Mouse (Mus musculus): ENCODE data around the gene Hoxa13.

Gene Hoxa13

DNA sequence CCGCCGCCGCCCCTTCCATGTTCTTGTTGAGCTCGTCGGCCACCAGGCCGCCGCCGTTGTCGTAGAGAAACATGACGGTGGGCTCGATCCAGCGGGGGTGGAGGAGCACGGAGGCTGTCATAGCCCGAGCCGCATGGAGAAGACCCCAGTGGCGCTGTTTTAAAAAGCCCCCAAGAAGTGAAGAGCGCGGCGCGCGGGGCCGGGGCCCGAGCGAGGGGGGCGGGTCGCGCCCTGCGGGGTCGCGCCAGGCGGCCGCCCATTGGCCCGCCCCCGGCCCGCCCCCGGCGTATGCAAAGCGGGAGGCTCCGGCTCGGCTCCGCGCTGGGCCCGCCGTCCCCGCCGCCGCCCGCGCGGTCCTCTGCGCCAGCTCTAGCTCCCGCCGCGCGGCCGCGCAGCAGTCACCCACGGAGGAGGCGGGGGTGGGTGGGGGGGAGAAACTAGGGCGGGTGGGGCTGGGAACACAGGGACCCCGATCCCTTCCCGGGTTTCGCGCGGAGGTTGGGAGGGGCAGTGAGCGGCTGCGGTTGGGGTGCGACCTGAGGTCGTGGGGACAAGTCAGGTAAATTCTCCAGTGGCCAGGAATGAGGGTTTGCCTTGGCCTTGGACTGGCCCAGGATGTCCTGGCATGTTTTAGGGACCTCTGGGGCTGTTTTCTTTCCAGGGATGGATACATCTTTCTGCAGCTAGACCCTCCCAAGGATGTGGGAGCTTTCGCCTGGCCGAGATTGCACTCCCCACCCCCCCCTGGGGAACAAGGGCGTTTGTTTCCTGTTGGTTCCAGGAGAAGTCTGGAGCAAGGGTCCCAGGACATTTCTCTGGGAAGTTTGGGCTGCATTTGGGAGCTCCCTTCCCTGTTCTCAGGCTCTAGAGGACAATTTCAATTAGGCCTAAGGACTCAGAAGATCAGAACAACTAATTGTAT, at the start of gene Hoxa13:
Hoxa13 (minus strand) TSS at position 227 of the 922 bp plus-strand sequence.
- CTCF ChIA-PET, result no interaction called here

- CTCF ChIA-PET, result no interaction called here
Observed at GRCm38 (mm10) chr6:52310366-52310765, 49.7 kb upstream of the Hoxa13 start.

GRCm38 (mm10) chr6:52309766-52310165, 49.1 kb upstream of the Hoxa13 start:
- CTCF ChIA-PET, result no interaction called here

GRCm38 (mm10) chr6:52305877-52306389, 45.3 kb upstream of the Hoxa13 start:
- CTCF ChIA-PET, result no interaction called here

DNA sequence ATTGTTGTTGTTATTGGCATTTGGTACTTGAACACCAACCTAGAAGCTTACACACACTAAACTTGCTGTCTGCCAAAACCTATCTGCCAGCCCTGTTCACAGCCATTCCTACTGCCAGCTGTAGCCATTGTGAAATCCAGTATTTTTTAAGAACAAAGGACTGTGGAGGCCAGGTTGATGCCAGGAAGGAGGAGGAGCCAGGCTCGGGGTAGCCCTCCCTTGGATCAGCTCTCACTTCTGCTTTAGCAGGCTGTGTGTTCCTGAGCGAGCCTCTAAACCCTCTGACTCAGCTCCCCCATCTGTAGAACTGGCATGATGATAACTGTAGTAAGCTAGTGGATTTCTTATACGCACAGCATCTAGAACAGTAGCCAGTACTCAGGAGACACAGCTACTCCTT, 42.7 kb upstream of the Hoxa13 start:
- CTCF ChIA-PET, result interaction anchor here (0.7 kb wide), 1 partner anchor 246 kb away, joined by 3 read pairs; no protein-coding TSS in a partner anchor

DNA sequence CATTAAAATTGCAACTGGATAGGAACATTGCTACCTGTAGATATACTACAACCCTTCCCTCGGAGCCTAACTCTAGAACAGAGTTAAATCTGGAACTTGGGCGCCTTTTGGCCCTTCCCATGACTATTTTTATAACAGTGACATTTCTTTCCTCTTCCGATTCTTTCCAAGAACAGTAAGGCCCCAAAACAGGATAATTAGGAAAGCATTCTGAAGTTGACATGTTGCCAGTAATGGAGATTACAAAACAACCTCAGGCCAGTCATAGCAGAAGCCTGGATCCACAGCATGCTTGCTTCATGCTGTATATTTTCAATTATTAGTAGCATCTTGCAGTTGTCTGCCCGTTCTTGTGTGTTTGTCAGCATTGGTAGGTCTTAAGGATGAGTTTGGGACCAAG, 40.1 kb upstream of the Hoxa13 start:
- CTCF ChIA-PET, result no interaction called here

- CTCF ChIA-PET, result no interaction called here
Observed at GRCm38 (mm10) chr6:52298511-52298910, 37.8 kb upstream of the Hoxa13 start.

DNA sequence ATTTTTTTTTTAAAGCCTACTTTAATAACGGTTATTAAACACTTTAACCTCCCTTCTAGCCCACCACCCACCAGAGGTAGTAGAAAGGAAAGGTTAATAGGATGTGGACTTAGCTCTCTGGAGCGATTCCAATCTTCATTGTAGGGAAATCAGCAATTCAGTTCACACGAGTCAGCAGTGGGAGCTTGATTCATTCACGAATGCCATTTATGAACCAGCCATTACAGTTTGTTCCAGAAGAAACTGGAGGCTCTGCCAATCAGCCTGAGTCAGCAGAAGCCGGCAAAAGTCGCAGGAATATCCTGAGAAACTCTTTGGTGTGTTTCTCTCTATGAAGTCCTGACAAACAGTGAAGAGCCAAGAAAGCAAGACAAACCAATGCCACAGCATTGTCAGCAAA, 33.9 kb upstream of the Hoxa13 start:
- CTCF ChIA-PET, result no interaction called here

GRCm38 (mm10) chr6:52292328-52292727, 31.6 kb upstream of the Hoxa13 start:
- CTCF ChIA-PET, result no interaction called here

DNA sequence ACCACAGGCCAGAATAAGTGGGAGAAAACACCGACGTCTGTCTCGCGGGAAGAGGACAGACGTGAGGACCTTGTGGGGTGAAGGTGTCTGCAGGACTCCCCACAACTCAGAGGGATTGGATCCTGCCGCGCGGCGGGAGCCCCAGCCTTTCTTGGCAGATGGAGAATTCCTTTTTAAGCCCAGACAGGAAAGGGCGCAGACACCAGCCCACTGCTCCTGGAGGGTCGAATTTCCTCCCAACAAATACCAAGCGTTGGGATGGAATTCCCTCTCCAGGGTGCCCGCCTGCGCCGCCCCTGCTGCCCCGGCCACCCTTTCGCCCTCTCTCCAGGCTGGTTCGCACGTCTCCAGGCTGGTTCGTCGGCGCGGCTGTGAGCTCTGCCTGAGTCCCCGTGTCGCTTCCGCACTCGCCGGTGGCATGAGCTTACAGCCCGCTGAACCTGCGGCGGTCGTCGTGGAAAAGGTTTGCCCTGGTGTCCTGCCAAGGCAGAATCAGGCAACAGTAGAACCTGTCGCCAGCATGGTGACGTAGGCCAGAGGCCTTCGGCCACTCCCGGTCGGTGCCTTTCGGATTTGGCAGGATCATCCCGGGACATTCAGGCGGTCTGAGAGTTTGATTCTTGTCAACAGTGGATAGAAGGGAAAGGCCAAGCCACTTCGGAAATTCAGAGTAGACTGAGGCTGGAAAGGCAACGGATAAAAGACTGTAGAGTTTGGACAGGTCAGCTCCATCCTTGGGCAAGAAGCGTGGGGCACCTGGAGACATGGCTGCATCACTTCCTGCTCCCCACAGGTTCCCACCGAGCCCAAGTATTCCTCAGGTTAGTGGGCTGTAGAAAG, 30.6 kb upstream of the Hoxa13 start:
- CTCF ChIA-PET, result no interaction called here

DNA sequence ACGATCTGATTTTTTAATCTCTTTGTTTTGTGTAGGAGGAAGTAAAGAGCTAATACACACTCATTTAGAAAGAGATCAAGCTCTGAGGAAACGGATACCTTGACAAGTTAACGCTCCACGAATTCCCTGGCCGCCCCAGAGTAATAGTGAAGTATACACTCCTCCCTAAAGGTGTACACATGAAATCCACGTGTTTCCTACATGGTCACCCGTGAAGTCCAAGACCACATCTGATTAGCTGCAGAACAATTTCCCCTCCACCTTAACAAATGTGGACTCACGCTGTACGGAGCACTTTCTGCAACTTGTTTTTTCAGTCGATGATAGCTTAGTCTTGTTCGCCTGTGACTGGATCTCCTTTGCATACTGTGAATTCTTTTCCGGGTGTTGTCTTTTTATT, 29.5 kb upstream of the Hoxa13 start:
- CTCF ChIA-PET, result interaction anchor here (0.6 kb wide), 1 partner anchor 1484 kb away, joined by 7 read pairs; no protein-coding TSS in a partner anchor

GRCm38 (mm10) chr6:52283896-52284295, 23.2 kb upstream of the Hoxa13 start:
- CTCF ChIA-PET, result no interaction called here

- CTCF ChIA-PET, result no interaction called here
Observed at GRCm38 (mm10) chr6:52281084-52281483, 20.4 kb upstream of the Hoxa13 start.

GRCm38 (mm10) chr6:52276920-52277319, 16.2 kb upstream of the Hoxa13 start:
- CTCF ChIA-PET, result no interaction called here

- CTCF ChIA-PET, result no interaction called here
Observed at GRCm38 (mm10) chr6:52276382-52276781, 15.7 kb upstream of the Hoxa13 start.

GRCm38 (mm10) chr6:52275563-52276280, 15.0 kb upstream of the Hoxa13 start:
- CTCF ChIA-PET, result interaction anchor here (0.6 to 0.7 kb wide), 2 partner anchors 67 to 1989 kb away, joined by 6 to 15 read pairs; no protein-coding TSS in a partner anchor

- CTCF ChIA-PET, result no interaction called here
Observed at GRCm38 (mm10) chr6:52274576-52274975, 13.9 kb upstream of the Hoxa13 start.

DNA sequence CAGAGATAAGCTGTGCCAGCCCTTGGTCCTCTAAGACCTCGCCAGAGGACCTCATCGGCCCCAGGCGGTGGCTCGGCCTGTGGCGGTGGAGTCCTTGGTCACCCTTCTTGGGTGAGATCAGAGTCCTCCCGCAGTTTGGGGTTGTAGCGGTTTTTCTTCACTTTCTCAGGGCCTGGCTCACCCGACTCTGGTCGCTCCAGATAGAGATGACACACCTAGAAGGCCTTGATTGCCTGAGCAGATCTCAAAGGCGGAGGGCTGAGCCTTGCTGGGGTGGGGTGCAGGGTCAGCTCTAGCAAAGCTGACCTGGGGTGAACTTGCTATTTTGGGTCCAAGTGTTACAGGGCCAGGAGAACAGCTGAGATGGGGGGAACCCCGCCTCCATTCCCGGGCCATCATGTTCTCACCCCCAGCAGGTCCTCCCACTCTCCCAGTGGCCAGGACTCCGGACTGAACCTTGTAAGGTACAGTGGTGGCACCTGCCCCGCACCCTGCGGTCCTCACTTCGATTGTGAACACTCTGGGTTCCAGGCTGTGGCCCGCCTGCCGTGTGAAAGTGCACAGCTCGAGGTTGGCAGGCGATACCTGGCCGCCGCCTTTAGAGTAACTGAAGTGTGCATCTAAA, 13.1 kb upstream of the Hoxa13 start:
- CTCF ChIA-PET, result no interaction called here

GRCm38 (mm10) chr6:52272766-52273655, 12.3 kb upstream of the Hoxa13 start:
- CTCF ChIA-PET, result interaction anchor here (0.7 kb wide), 1 partner anchor 23 kb away, joined by 3 read pairs; no protein-coding TSS in a partner anchor
